Mouse (Mus musculus) limb, embryonic 15.5 days (tissue): ENCODE results near the gene Sec24c. TPM values are rescaled to one million over a fixed set of nuclear protein-coding genes. Genes with fewer than 3 reads are reported as not detected.

Source experiments
- ATAC-seq: fragments of 200-750 bp; cut with Nextera tagmentation; 2 replicates; pipeline ENCODE4 v1.8.0; 2017; ENCODE audit warnings: low read depth, moderate TSS enrichment; ENCODE audit not compliant: insufficient number of reproducible peaks, low FRiP score, low TSS enrichment
- H3K27ac ChIP-seq: fragments of 300-500 bp; sonication (generic); 2 replicates; pipeline ENCODE4 v1.5.1; 2015; ENCODE audit warnings: moderate library complexity, mild to moderate bottlenecking, inconsistent platforms
- H3K27me3 ChIP-seq: fragments of 300-500 bp; sonication (generic); 2 replicates; pipeline ENCODE4 v1.6.1; 2015; ENCODE audit warnings: inconsistent platforms
- H3K36me3 ChIP-seq: fragments of 300-500 bp; sonication (generic); 2 replicates; pipeline ENCODE4 v1.6.1; 2015; ENCODE audit warnings: inconsistent platforms
- H3K4me1 ChIP-seq: fragments of 300-500 bp; sonication (generic); 2 replicates; pipeline ENCODE4 v1.6.1; 2015; ENCODE audit warnings: inconsistent platforms
- H3K4me2 ChIP-seq: fragments of 300-500 bp; sonication (generic); 2 replicates; pipeline ENCODE4 v1.6.1; 2015; ENCODE audit warnings: mild to moderate bottlenecking, inconsistent platforms
- H3K4me3 ChIP-seq: fragments of 300-500 bp; sonication (generic); 2 replicates; pipeline ENCODE4 v1.5.1; 2015; ENCODE audit warnings: mild to moderate bottlenecking, inconsistent platforms
- H3K9ac ChIP-seq: fragments of 300-500 bp; sonication (generic); 2 replicates; pipeline ENCODE4 v1.6.1; 2015; ENCODE audit warnings: inconsistent platforms
- H3K9me3 ChIP-seq: fragments of 300-500 bp; sonication (generic); 2 replicates; pipeline ENCODE4 v1.6.1; 2016; ENCODE audit warnings: inconsistent platforms
- WGBS: fragments of 180-500 bp; shearing (Covaris S2); methylation state at CpG from one replicate; pipeline ENCODE4 v1.1.7; 2015; 5-methylcytosine and 5-hydroxymethylcytosine counted together
- polyA plus RNA-seq: library from polyadenylated mRNA; unstranded; fragments of >200 nt; fragmentation: Nextera tagmentation; extraction: Ambion mirVana; gene quantifications from 2 replicates; pipeline ENCODE4 v1.2.1, GENCODE M21; 2015

Gene Sec24c
- polyA plus RNA-seq, 1 experiment from 2014 or later: 79.3 TPM

DNA sequence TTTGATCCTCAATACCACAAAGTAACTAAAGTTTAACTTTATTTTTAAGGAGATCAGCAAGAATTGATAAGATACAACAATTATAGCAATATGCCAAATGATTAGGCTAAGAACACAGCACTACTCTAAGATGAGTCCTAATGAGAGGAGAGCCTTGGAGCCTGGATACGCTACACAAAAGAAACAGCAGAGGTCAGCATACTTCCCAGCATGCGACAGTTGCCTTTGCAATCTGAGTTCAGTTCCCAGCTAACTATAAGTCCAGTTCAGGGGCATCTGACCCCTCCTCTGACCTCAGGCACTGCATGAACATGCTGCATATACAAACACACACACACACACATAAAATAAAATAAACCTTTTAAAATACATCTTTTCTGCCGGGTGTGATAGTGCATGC is 28.6 kb upstream of the Sec24c start:
- 43% methylated on average over 3 of the region's 3 CpGs for WGBS
- Histone ChIP-seq H3K36me3 (no peaks in the 10 kb centered on the region), H3K27ac (no peak overlapping the region), H3K4me3 (no peak overlapping the region), H3K27me3 (no peaks in the 10 kb centered on the region), H3K4me1 (no peaks in the 10 kb centered on the region), H3K4me2 (no peak overlapping the region), H3K9me3 (no peaks in the 10 kb centered on the region), H3K9ac (no peak overlapping the region)
- ATAC-seq: no peak

- Histone ChIP-seq H3K27ac (no peak overlapping the region), H3K4me1 (no peaks in the 10 kb centered on the region), H3K27me3 (no peaks in the 10 kb centered on the region), H3K4me3 (no peak overlapping the region), H3K36me3 (no peaks in the 10 kb centered on the region), H3K4me2 (no peak overlapping the region), H3K9ac (no peak overlapping the region), H3K9me3 (no peaks in the 10 kb centered on the region)
- ATAC-seq: no peak
Observed at GRCm38 (mm10) chr14:20646381-20646780, 27.7 kb upstream of the Sec24c start.

GRCm38 (mm10) chr14:20651000-20651399 is 23.1 kb upstream of the Sec24c start:
- H3K4me3 ChIP-seq: no peak overlapping the region
- ATAC-seq: no peak
- no peak overlapping the region for H3K27ac ChIP-seq
- no peaks in the 10 kb centered on the region for H3K27me3 ChIP-seq
- no peaks in the 10 kb centered on the region for H3K9me3 ChIP-seq
- no peak overlapping the region for H3K4me2 ChIP-seq
- 70% methylated on average over 2 of the region's 2 CpGs for WGBS
- H3K36me3 ChIP-seq: no peaks in the 10 kb centered on the region
- H3K9ac ChIP-seq: no peak overlapping the region
- H3K4me1 ChIP-seq: no peaks in the 10 kb centered on the region

GRCm38 (mm10) chr14:20651722-20652256 is 22.3 kb upstream of the Sec24c start:
- no peaks in the 10 kb centered on the region for H3K36me3 ChIP-seq
- H3K4me2 ChIP-seq: no peak overlapping the region
- no peaks in the 10 kb centered on the region for H3K4me1 ChIP-seq
- no peaks in the 10 kb centered on the region for H3K9me3 ChIP-seq
- WGBS: 63% methylated on average over 4 of the region's 4 CpGs
- H3K27me3 ChIP-seq: no peaks in the 10 kb centered on the region
- ATAC-seq: 0 out of 2 replicates have a peak, but pooled peaks have one; percentile 36
- no peak overlapping the region for H3K4me3 ChIP-seq
- no peak overlapping the region for H3K27ac ChIP-seq
- no peak overlapping the region for H3K9ac ChIP-seq

GRCm38 (mm10) chr14:20654690-20655421 is 19.3 kb upstream of the Sec24c start:
- H3K9ac ChIP-seq: no peak overlapping the region
- ATAC-seq: no peak
- no peaks in the 10 kb centered on the region for H3K4me1 ChIP-seq
- no peak overlapping the region for H3K4me2 ChIP-seq
- 67% methylated on average over 9 of the region's 9 CpGs for WGBS
- H3K36me3 ChIP-seq: no peaks in the 10 kb centered on the region
- no peak overlapping the region for H3K27ac ChIP-seq
- no peaks in the 10 kb centered on the region for H3K9me3 ChIP-seq
- no peak overlapping the region for H3K4me3 ChIP-seq
- no peaks in the 10 kb centered on the region for H3K27me3 ChIP-seq

DNA sequence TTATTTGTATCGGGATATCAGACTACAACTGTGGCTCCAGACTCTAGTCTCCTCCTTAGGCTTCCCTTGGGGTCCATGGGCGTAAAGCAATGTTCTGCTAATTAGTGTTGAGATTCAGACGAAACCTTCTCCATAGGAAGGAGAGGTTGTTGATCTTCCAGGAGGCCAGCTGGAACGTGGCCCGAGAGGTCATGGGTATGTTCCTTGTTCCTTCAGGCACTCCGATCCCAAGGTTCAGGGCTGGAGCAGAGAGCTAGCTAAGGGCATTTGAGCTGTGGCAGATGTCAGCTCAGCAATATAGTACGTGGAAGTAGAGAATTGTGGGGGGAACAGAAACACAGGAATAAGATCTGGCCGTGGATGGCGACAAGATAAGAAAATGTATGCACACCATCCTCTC is 18.4 kb upstream of the Sec24c start:
- no peak overlapping the region for H3K27ac ChIP-seq
- H3K4me2 ChIP-seq: no peak overlapping the region
- no peak overlapping the region for H3K9ac ChIP-seq
- peaks cover 6% of the 10 kb centered on the region for H3K4me1 ChIP-seq
- ATAC-seq: no peak
- no peaks in the 10 kb centered on the region for H3K9me3 ChIP-seq
- no peaks in the 10 kb centered on the region for H3K36me3 ChIP-seq
- no peak overlapping the region for H3K4me3 ChIP-seq
- WGBS: 72% methylated on average over 9 of the region's 9 CpGs
- H3K27me3 ChIP-seq: no peaks in the 10 kb centered on the region

DNA sequence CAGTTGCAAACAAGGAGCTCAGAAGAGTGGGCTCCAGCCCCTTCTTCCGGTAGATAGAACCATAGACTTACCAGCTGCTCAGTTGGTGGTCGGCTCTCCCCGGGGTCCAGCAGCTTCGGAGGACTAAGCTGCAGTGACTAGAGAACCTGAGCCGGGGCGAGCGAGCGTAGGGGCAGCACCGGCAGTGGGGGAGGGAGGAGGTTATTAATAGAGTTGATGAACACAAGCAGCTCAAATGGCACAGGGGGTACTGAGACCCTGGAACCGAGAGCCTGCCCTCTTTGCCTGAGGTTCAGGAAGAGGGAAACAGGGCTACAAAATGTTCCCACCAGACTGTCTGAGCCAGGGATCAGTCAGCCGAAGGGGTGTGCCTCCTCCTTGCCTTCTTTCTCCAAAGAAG is 17.7 kb upstream of the Sec24c start, which contains the start of gene Myoz1:
Gene Myoz1 (minus strand): TSS at position 180 of the 400 bp plus-strand sequence.
- no peak within 1 kb of the TSS for H3K27ac ChIP-seq
- no peaks in the 10 kb centered on the region for H3K9me3 ChIP-seq
- 49% methylated on average over 11 of the region's 11 CpGs for WGBS
- ATAC-seq: no peak
- H3K27me3 ChIP-seq: no peaks in the 10 kb centered on the region
- H3K9ac ChIP-seq: no peak within 1 kb of the TSS
- H3K4me3 ChIP-seq: no peak within 1 kb of the TSS
- no peak within 1 kb of the TSS for H3K4me2 ChIP-seq
- no peaks in the 10 kb centered on the region for H3K36me3 ChIP-seq
- H3K4me1 ChIP-seq: peaks cover 9% of the 10 kb centered on the region

GRCm38 (mm10) chr14:20658326-20658725 is 15.8 kb upstream of the Sec24c start:
- H3K4me1 ChIP-seq: peaks cover 22% of the 10 kb centered on the region
- no peak overlapping the region for H3K9ac ChIP-seq
- H3K27ac ChIP-seq: no peak overlapping the region
- no peaks in the 10 kb centered on the region for H3K36me3 ChIP-seq
- no peak for ATAC-seq
- no peak overlapping the region for H3K4me3 ChIP-seq
- no peaks in the 10 kb centered on the region for H3K9me3 ChIP-seq
- H3K4me2 ChIP-seq: no peak overlapping the region
- no peaks in the 10 kb centered on the region for H3K27me3 ChIP-seq

GRCm38 (mm10) chr14:20658902-20659301 is 15.2 kb upstream of the Sec24c start:
- Histone ChIP-seq H3K4me1 (peaks cover 24% of the 10 kb centered on the region), H3K4me2 (no peak overlapping the region), H3K27ac (no peak overlapping the region), H3K27me3 (no peaks in the 10 kb centered on the region), H3K9me3 (no peaks in the 10 kb centered on the region), H3K4me3 (no peak overlapping the region), H3K36me3 (no peaks in the 10 kb centered on the region), H3K9ac (no peak overlapping the region)
- 81% methylated on average over 6 of the region's 6 CpGs for WGBS
- no peak for ATAC-seq

GRCm38 (mm10) chr14:20659687-20660086 is 14.4 kb upstream of the Sec24c start:
- Histone ChIP-seq H3K4me3 (no peak overlapping the region), H3K27me3 (no peaks in the 10 kb centered on the region), H3K36me3 (no peaks in the 10 kb centered on the region), H3K4me2 (no peak overlapping the region), H3K9me3 (no peaks in the 10 kb centered on the region), H3K9ac (no peak overlapping the region), H3K27ac (no peak overlapping the region), H3K4me1 (peaks cover 30% of the 10 kb centered on the region)
- WGBS: 97% methylated on average over 7 of the region's 7 CpGs
- ATAC-seq: no peak

DNA sequence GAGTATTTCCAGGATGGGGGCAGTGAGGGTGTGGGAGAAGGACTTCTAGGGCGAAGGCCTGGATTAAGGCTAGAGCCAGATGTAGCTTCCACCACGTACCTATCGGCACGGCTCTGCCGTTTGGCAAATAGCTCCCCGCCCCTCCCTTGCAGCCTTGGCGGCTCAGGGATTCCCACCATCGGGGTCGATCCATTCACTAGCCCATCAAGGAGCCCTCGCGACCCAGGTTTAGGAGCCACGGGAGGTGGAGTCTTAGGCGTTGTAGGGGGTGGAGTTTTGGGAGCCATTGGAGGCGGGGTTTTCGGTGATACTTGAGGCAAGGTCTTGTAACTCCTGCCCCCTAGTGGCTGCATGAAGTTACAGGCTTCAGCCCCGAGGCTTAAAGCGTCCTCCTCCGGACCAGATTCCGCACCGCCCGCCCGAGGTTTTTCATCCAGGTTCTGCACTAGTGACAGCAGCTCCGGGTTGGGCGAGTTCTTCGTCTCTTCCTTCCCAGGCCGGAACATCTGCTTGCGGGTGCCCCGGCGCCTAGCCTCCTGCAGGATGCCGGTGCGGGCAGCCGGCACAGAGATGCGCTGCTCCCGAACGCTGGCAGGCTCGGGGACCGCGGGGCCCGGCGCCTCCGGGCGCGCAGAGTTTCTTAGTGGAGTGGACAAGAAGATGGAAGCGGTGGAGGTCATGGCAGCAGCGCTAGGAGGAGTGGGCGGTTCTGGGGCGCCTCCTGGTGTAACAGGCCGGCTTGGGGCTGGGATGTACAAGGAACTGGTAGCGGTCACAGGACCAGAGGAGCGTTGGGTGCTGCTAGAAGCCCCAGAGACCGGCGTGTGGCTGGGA is 13.1 kb upstream of the Sec24c start:
- peak overlapping the region; percentile 80 for H3K9ac ChIP-seq
- no peaks in the 10 kb centered on the region for H3K9me3 ChIP-seq
- WGBS: 1% methylated on average over 51 of the region's 52 CpGs
- ATAC-seq: peak; percentile 76
- H3K4me1 ChIP-seq: peaks cover 33% of the 10 kb centered on the region
- H3K4me2 ChIP-seq: peak overlapping the region; percentile 89
- no peaks in the 10 kb centered on the region for H3K27me3 ChIP-seq
- no peaks in the 10 kb centered on the region for H3K36me3 ChIP-seq
- peak overlapping the region; percentile 73 for H3K4me3 ChIP-seq
- H3K27ac ChIP-seq: peak overlapping the region; percentile 97
